Mouse (Mus musculus) heart, adult 2 months (tissue): ENCODE measurements around the gene Katnbl1.

ENCODE experiments used
- EP300 ChIP-seq: fragments of 200-500 bp; IDR thresholded peaks from 2 replicates; pipeline ENCODE4 v1.6.1; 2011; ENCODE audit warnings: low read depth, low read length, control low read depth; ENCODE audit not compliant: insufficient read depth
- POLR2A ChIP-seq: fragments of 200-500 bp; IDR thresholded peaks from 2 replicates; pipeline ENCODE4 v1.6.1; 2011; ENCODE audit warnings: mild to moderate bottlenecking, low read depth, low read length, control low read depth; ENCODE audit not compliant: insufficient read depth

- no peak for TF ChIP-seq POLR2A
- no peak for TF ChIP-seq EP300
These were observed 18.2 kb upstream of the Katnbl1 start for GRCm38 (mm10) chr2:112360781-112361169.
